Mouse (Mus musculus) forebrain, embryonic 11.5 days (tissue): ENCODE data around the gene Zfp212. TPM values are rescaled to one million over a fixed set of nuclear protein-coding genes. Genes with fewer than 3 reads are reported as not detected.

Experiments
- ATAC-seq: fragments of 200-750 bp; cut with Nextera tagmentation; replicated peaks from 2 replicates; pipeline ENCODE4 v1.8.0; 2017; ENCODE audit warnings: moderate TSS enrichment; ENCODE audit not compliant: low FRiP score
- DNase-seq: peaks from one replicate; pipeline ENCODE4 v3.0.0-alpha.2; 2017; ENCODE audit warnings: low spot score
- H3K27ac ChIP-seq: fragments of 300-500 bp; sonication (generic); 2 replicates; pipeline ENCODE4 v1.5.1; 2014; ENCODE audit warnings: low read depth, low read length
- H3K27me3 ChIP-seq: fragments of 300-500 bp; sonication (generic); 2 replicates; pipeline ENCODE4 v1.6.1; 2014; ENCODE audit warnings: mild to moderate bottlenecking, low read length, mixed read lengths; ENCODE audit not compliant: control insufficient read depth, insufficient read depth
- H3K36me3 ChIP-seq: fragments of 300-500 bp; sonication (generic); 2 replicates; pipeline ENCODE4 v1.6.1; 2014; ENCODE audit warnings: mild to moderate bottlenecking, low read length, moderate library complexity, mixed read lengths; ENCODE audit not compliant: control insufficient read depth, insufficient read depth
- H3K4me1 ChIP-seq: fragments of 300-500 bp; sonication (generic); replicated peaks from 2 replicates; pipeline ENCODE4 v1.6.1; 2014; ENCODE audit warnings: low read length, mixed read lengths; ENCODE audit not compliant: control insufficient read depth, insufficient read depth
- H3K4me2 ChIP-seq: fragments of 300-500 bp; sonication (generic); 2 replicates; pipeline ENCODE4 v1.6.1; 2014; ENCODE audit warnings: low read depth, mild to moderate bottlenecking, low read length, moderate library complexity, mixed read lengths; ENCODE audit not compliant: severe bottlenecking
- H3K4me3 ChIP-seq: fragments of 300-500 bp; sonication (generic); 2 replicates; pipeline ENCODE4 v1.5.1; 2014; ENCODE audit warnings: low read depth, low read length
- H3K9ac ChIP-seq: fragments of 300-500 bp; sonication (generic); 2 replicates; pipeline ENCODE4 v1.6.1; 2014; ENCODE audit warnings: low read length
- H3K9me3 ChIP-seq: fragments of 300-500 bp; sonication (generic); 2 replicates; pipeline ENCODE4 v1.6.1; 2016; ENCODE audit warnings: low read length, mixed read lengths; ENCODE audit not compliant: control insufficient read depth
- WGBS: fragments of 180-500 bp; shearing (Covaris S2); extraction: QIAGEN DNeasy Blood & Tissue Kit; methylation state at CpG from one replicate; pipeline ENCODE4 v1.1.7; 2014; 5-methylcytosine and 5-hydroxymethylcytosine counted together
- polyA plus RNA-seq: library from polyadenylated mRNA; unstranded; fragments of >200 nt; fragmentation: Nextera tagmentation; extraction: Ambion mirVana; gene quantifications from 2 replicates; pipeline ENCODE4 v1.2.1, GENCODE M21; 2014

Gene Zfp212
- 15.9 and 17.5 TPM in 2 replicates for polyA plus RNA-seq

GRCm38 (mm10) chr6:47920447-47921340, at the start of gene Zfp212:
TSS of gene Zfp212 (plus strand) at chr6:47920476.
- no peaks in the 10 kb centered on the region for H3K27me3 ChIP-seq
- H3K4me3 ChIP-seq = peak within 1 kb of the TSS; percentile 77
- peak within 1 kb of the TSS; percentile 80 for H3K27ac ChIP-seq
- H3K9me3 ChIP-seq = no peaks in the 10 kb centered on the region
- peaks cover 3% of the 10 kb centered on the region for H3K4me1 ChIP-seq
- peak within 1 kb of the TSS; percentile 74 for H3K4me2 ChIP-seq
- ATAC-seq (peak; percentile 96), DNase-seq (peak; percentile 95)
- peak within 1 kb of the TSS; percentile 73 for H3K9ac ChIP-seq
- WGBS = under 1% methylated on average over 66 of the region's 67 CpGs
- no peaks in the 10 kb centered on the region for H3K36me3 ChIP-seq

DNA sequence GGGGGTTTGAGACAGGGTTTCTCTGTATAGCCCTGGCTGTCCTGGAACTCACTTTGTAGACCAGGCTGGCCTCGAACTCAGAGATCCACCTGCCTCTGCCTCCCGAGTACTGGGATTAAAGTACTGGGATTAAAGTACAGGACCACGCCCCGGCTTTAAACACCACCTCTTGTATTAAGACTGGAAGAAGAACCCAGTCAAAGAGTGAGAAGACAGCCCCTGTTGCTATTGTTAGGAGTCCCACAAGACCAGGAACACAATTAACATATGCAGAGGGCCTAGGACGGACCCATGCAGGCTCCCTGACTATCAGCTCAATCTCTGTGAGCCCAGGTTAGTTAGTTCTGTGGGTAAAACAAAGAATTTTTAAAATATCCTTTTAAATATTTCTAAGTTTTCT, 48.0 kb upstream of the Zfp212 start:
- Histone ChIP-seq H3K4me2 (no peak overlapping the region), H3K9ac (no peak overlapping the region), H3K27me3 (no peaks in the 10 kb centered on the region), H3K27ac (no peak overlapping the region), H3K4me1 (no peaks in the 10 kb centered on the region), H3K9me3 (no peaks in the 10 kb centered on the region), H3K4me3 (no peak overlapping the region), H3K36me3 (no peaks in the 10 kb centered on the region)
- DNase-seq (no peak), ATAC-seq (no peak)
- WGBS = 92% methylated on average over 5 of the region's 5 CpGs

DNA sequence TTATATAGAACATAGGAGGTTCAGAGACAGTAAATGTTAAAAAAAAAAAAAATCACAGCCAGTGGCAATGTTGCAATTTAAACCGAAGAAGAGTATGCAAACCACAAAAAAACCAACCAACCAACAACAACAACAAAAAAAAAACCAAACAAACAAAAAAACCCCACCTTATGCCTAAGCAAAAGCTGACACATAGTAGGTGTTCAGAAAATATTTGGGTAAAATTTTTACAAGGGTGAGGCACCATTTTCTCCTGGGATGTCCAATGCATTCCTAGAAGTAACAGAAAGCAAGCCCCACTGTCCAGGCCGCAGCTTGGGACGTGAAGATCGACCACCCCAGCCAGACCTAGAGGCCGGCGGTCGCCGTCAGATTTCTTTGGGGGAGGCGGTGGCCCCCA, 43.2 kb upstream of the Zfp212 start, which contains the start of gene Zfp282:
TSS of gene Zfp282 (plus strand) at position 147 of the 400 bp plus-strand sequence.
- 8% methylated on average over 9 of the region's 9 CpGs for WGBS
- H3K9ac ChIP-seq = peak within 1 kb of the TSS; percentile 96
- ATAC-seq = no peak

GRCm38 (mm10) chr6:47877461-47878132, 42.7 kb upstream of the Zfp212 start:
- Histone ChIP-seq H3K9me3 (no peaks in the 10 kb centered on the region), H3K9ac (peak overlapping the region; percentile 96), H3K4me3 (peak overlapping the region; percentile 96), H3K27me3 (no peaks in the 10 kb centered on the region), H3K27ac (peak overlapping the region; percentile 96), H3K36me3 (no peaks in the 10 kb centered on the region), H3K4me2 (peak overlapping the region; percentile 92), H3K4me1 (peaks cover 10% of the 10 kb centered on the region)
- DNase-seq (peak; percentile 95), ATAC-seq (peak; percentile 97)
- 1% methylated on average over 71 of the region's 71 CpGs for WGBS

More for the DNA sequence above, 43.2 kb upstream of the Zfp212 start, which contains the start of gene Zfp282:
- no peak for DNase-seq
- H3K9me3 ChIP-seq = no peaks in the 10 kb centered on the region
- peak within 1 kb of the TSS; percentile 92 for H3K4me2 ChIP-seq
- H3K4me3 ChIP-seq = peak within 1 kb of the TSS; percentile 96
- peaks cover 10% of the 10 kb centered on the region for H3K4me1 ChIP-seq
- no peaks in the 10 kb centered on the region for H3K27me3 ChIP-seq
- H3K27ac ChIP-seq = peak within 1 kb of the TSS; percentile 96
- no peaks in the 10 kb centered on the region for H3K36me3 ChIP-seq

DNA sequence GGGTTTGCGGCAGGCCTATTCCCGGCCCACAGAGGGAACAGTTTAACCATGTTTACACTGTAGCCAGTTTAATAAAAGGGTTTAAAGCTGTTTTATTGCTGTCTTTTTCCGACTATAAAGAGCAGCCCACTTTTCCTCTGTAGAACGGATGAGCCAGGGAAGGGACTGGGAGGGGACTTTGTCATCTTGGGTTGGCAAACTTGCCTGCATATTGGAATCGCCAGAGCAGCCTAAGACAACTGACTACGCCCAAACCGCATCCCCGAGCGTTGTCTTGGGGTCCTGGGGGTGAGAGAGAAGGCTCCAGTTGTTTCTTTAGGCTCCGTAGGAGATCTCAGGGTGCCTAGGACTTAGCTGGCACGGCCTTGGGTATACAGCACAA, 42.2 kb upstream of the Zfp212 start:
- no peaks in the 10 kb centered on the region for H3K27me3 ChIP-seq
- DNase-seq (no peak), ATAC-seq (no peak)
- peaks cover 2% of the 10 kb centered on the region; the same call in 1 of the 2 replicates for H3K36me3 ChIP-seq
- peaks cover 10% of the 10 kb centered on the region for H3K4me1 ChIP-seq
- H3K4me3 ChIP-seq = peak overlapping the region; percentile 96
- peak overlapping the region; percentile 96 for H3K27ac ChIP-seq
- peak overlapping the region; percentile 92 for H3K4me2 ChIP-seq
- H3K9ac ChIP-seq = peak overlapping the region; percentile 96
- WGBS = under 1% methylated on average over 11 of the region's 11 CpGs
- H3K9me3 ChIP-seq = no peaks in the 10 kb centered on the region

GRCm38 (mm10) chr6:47878593-47878992, 41.7 kb upstream of the Zfp212 start:
- H3K9ac ChIP-seq = peak overlapping the region; percentile 96
- peak overlapping the region; percentile 92 for H3K4me2 ChIP-seq
- peak overlapping the region; percentile 96 for H3K4me3 ChIP-seq
- H3K9me3 ChIP-seq = no peaks in the 10 kb centered on the region
- DNase-seq = no peak
- H3K36me3 ChIP-seq = peaks cover 2% of the 10 kb centered on the region; the same call in 1 of the 2 replicates
- no peak for ATAC-seq
- H3K27me3 ChIP-seq = no peaks in the 10 kb centered on the region
- WGBS = 48% methylated on average over 3 of the region's 3 CpGs
- H3K4me1 ChIP-seq = peaks cover 10% of the 10 kb centered on the region
- no peak overlapping the region for H3K27ac ChIP-seq

GRCm38 (mm10) chr6:47879049-47879716, 41.1 kb upstream of the Zfp212 start:
- ATAC-seq (no peak), DNase-seq (no peak)
- 67% methylated on average over 4 of the region's 4 CpGs for WGBS
- Histone ChIP-seq H3K27ac (no peak overlapping the region), H3K4me2 (peak overlapping the region; percentile 92), H3K9me3 (no peaks in the 10 kb centered on the region), H3K27me3 (no peaks in the 10 kb centered on the region), H3K36me3 (peaks cover 3% of the 10 kb centered on the region; the same call in 1 of the 2 replicates), H3K4me3 (peak overlapping the region; percentile 96), H3K9ac (peak overlapping the region; percentile 96), H3K4me1 (peaks cover 10% of the 10 kb centered on the region)

DNA sequence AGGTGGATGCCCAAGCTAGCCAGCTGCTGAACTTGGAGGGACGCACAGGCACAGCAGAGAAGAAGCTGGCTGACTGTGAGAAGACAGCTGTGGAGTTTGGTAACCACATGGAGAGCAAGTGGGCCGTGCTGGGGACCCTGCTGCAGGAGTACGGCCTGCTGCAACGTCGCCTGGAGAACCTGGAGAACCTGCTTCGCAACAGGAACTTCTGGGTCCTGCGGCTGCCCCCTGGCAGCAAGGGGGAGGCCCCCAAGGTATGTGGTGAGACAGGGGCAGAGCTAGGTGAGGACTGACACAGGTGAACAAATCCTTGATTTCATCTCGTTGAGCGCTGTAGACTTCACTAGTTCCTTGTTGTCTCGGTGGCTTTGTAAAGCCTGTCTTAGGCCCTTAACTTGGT, 40.1 kb upstream of the Zfp212 start:
- no peaks in the 10 kb centered on the region for H3K9me3 ChIP-seq
- 97% methylated on average over 10 of the region's 10 CpGs for WGBS
- peaks cover 9% of the 10 kb centered on the region; the same call in 1 of the 2 replicates for H3K36me3 ChIP-seq
- H3K4me3 ChIP-seq = no peak overlapping the region
- peaks cover 10% of the 10 kb centered on the region for H3K4me1 ChIP-seq
- no peaks in the 10 kb centered on the region for H3K27me3 ChIP-seq
- DNase-seq (no peak), ATAC-seq (no peak)
- H3K27ac ChIP-seq = no peak overlapping the region
- no peak overlapping the region for H3K9ac ChIP-seq
- no peak overlapping the region for H3K4me2 ChIP-seq
